Mouse (Mus musculus) gastrocnemius, adult 2 months (tissue): ENCODE measurements around the gene Htr1f. TPM values are rescaled to one million over a fixed set of nuclear protein-coding genes. Genes with fewer than 3 reads are reported as not detected.
"Not testable (repeated sequence)": the region's sequence is repeated elsewhere in the genome, so short reads cannot be mapped to it uniquely, and the experiment has no call there.

ENCODE experiments used
- DNase-seq: peaks from one replicate; pipeline ENCODE4 v3.0.0; 2022
- H3K27ac ChIP-seq: fragments of 200-600 bp; 2 replicates; pipeline ENCODE4 v1.8.1; 2022; ENCODE audit warnings: mild to moderate bottlenecking
- H3K4me3 ChIP-seq: fragments of 200-600 bp; 2 replicates; pipeline ENCODE4 v1.8.1; 2022; ENCODE audit warnings: mild to moderate bottlenecking, moderate library complexity
- CTCF ChIP-seq: fragments of 200-600 bp; IDR thresholded peaks from 2 replicates; pipeline ENCODE4 v1.8.1; 2022; ENCODE audit warnings: antibody characterized with exemption, mild to moderate bottlenecking, moderate library complexity
- intact Hi-C: fragments of 180-260 bp; cut with DNase I; formaldehyde crosslinking; loops from one replicate; pipeline ENCODE4 v1.15.1; 2025
- long read RNA-seq, 2 experiments: library from polyadenylated mRNA; stranded (forward); transcript quantifications; one replicate each; pipeline ENCODE4 v2.0.0; 2021
- total RNA-seq, 2 experiments: library from RNA; stranded (reverse); gene quantifications; 2 replicates each; pipeline ENCODE4 v1.2.3; 2021

Htr1f gene
- not detected for total RNA-seq
- long read RNA-seq, experiment 1 = 0 reads
- long read RNA-seq, experiment 2, partial matches to known transcripts = 0 of 1 reads
- long read RNA-seq, experiment 2, other reads (novel, unspliced or antisense) = 0 of 1 reads

DNA sequence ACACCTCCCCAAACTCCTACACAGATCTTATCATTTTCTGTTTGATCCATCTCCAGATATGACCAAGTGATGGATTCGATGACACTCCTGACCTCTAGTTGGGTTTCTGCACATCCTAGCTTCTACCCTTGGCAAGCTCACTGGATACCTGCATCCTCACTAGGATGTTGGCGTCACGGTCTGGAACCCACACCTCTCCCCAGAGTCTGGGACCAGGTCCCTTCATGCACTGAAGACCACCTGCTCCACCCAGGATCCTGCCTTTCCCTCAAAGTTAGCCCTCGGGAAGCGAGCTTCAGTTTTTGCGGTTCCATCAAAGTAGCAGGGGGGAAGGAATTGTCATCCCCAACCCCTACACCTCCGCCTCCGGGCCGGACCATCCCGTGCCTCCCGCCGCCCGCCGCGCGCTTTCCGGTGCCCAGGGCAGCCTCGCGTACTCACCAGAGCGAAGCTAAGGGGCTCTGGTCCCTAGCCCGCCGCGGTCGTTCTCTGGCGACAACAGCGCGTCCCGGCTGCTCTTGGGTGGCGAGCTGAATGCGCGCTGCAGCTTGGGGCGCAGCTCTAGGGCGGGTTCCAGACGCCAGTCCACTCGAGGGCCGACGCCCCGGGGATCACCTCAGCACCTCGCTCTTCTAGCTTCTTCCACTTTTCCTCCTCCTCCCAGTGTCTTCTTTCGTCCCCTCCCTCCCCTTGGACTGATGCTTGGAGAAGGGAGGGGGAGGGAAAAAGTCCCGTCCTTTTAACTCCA lies at the start of gene Htr1f:
Gene Htr1f, minus strand, starts transcription at position 671 of the 748 bp plus-strand sequence.
- peak within 1 kb of the TSS; percentile 41 for H3K4me3 ChIP-seq
- no peak within 1 kb of the TSS for H3K27ac ChIP-seq
- TF ChIP-seq CTCF = no peak
- intact Hi-C loops = no loop called here
- no peak for DNase-seq

- no peak for TF ChIP-seq CTCF
- DNase-seq = no peak
- intact Hi-C loops = no loop called here
- H3K27ac ChIP-seq = no peak overlapping the region
- no peak overlapping the region for H3K4me3 ChIP-seq
Observed at GRCm38 (mm10) chr16:65139771-65140170, 34.1 kb upstream of the Htr1f start.

GRCm38 (mm10) chr16:65129391-65129790 lies 23.7 kb upstream of the Htr1f start:
- TF ChIP-seq CTCF = no peak
- Histone ChIP-seq H3K4me3 (no peak overlapping the region), H3K27ac (no peak overlapping the region)
- intact Hi-C loops = no loop called here
- DNase-seq = no peak

DNA sequence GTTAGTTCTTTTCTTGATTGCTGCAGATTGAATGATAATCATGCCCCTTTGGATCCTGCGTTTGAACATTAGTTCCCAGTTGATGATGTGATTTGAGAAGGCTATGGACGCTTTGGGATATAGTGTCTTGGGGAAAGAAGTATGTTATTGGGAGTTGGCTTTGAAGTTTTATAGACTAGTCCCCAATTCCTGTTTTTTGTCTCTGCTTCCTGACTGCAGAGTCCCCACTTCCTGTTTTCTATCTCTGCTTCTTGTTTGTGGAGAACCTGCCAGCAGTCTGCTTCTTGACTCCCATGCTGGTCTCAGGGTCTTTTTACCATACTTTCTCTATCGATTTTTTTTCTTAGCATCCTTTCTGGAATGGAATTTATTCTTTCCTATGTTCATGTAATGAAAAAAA lies 22.2 kb upstream of the Htr1f start:
- H3K27ac ChIP-seq = no peak overlapping the region
- DNase-seq = no peak
- intact Hi-C loops = no loop called here
- H3K4me3 ChIP-seq = no peak overlapping the region
- no peak for TF ChIP-seq CTCF

GRCm38 (mm10) chr16:65112221-65112620 lies 6.6 kb upstream of the Htr1f start:
- DNase-seq = no peak
- Histone ChIP-seq H3K27ac (no peak overlapping the region), H3K4me3 (no peak overlapping the region)
- intact Hi-C loops = no loop called here
- TF ChIP-seq CTCF = no peak

- H3K4me3 ChIP-seq = no peak overlapping the region
- intact Hi-C loops = no loop called here
- TF ChIP-seq CTCF = no peak
- DNase-seq = no peak
- H3K27ac ChIP-seq = no peak overlapping the region
Observed at GRCm38 (mm10) chr16:65093552-65093951, 12.1 kb downstream of the Htr1f start.

GRCm38 (mm10) chr16:65083475-65083874 lies 22.2 kb downstream of the Htr1f start:
- DNase-seq = no peak
- intact Hi-C loops = no loop called here
- H3K27ac ChIP-seq = no peak overlapping the region
- no peak for TF ChIP-seq CTCF
- H3K4me3 ChIP-seq = no peak overlapping the region

DNA sequence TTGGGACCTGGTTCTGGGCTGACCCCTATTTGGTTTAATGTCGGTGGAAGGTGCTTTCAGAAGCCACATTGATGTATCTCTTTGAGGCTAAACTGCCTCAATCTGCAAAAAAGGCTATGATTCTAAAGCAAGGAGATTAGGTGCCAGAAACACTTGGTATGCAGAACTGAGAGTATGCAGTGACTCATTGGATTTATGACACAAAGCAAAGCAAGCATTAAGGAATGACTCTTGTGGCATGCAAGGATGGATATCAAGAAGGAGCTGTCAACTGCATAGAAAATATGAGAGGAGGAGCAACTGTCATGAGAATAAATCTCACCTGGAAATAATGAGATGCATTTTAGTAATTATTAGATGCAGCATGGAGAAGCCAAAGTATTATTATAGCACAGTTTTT lies 35.8 kb downstream of the Htr1f start:
- no peak overlapping the region for H3K4me3 ChIP-seq
- no peak for TF ChIP-seq CTCF
- H3K27ac ChIP-seq = no peak overlapping the region
- no peak for DNase-seq
- intact Hi-C loops = no loop called here

DNA sequence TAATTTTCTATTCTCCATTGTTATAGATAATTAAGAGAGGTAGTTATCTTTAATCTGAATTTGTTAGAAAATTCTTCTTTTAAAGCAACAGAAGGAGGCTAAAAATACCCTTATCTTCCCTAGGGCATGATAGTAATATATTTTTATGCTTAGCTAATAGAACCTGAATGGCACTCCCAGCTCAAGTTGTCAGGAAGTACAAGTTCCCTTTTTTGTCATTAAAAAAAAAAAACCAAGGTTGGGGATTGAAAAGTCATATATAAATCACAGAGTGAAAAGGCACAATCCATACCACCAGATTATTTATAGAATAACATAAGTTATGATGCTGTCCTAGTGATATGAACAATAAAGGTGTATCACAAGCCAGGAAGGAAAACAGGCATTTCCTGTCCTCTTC lies 39.4 kb downstream of the Htr1f start:
- intact Hi-C loops = no loop called here
- H3K4me3 ChIP-seq = no peak overlapping the region
- no peak for DNase-seq
- no peak for TF ChIP-seq CTCF
- H3K27ac ChIP-seq = no peak overlapping the region

DNA sequence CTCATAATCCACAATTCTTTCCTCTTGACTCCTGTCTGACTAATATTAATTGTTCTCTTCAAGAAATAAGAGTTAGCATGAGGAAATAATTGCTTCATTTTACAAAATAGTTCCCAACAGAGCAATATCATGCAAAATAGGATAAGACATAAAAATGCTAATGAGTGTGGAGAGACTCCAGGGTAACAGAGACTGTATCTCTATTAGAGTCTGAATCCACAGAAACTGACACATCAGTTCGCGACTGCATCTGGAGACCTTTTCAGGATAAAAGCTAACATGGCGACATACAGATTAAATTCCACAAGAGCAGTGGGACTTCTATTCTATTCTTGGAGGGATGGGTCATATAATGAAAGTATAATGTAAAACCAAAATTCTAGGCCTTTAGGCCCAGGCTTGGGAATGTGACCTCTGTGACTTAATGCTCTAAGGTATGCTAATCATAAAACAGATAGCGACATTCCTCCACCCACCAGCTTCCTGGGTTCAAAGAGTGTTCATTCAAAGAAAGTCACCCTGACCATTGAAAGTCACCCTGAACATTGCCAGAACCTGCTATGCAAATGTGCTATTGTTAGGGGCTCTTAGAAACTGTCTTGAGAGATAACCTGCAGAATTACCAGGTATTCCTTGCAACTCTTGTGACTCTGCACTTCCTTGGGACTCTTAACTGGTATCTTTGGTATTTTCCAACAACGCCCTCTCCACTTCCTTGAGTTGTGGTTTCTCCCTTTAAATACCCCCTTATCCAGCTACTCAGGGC lies 67.8 kb downstream of the Htr1f start:
- DNase-seq, H3K4me3 ChIP-seq, H3K27ac ChIP-seq, intact Hi-C loops: not testable (repeated sequence)

DNA sequence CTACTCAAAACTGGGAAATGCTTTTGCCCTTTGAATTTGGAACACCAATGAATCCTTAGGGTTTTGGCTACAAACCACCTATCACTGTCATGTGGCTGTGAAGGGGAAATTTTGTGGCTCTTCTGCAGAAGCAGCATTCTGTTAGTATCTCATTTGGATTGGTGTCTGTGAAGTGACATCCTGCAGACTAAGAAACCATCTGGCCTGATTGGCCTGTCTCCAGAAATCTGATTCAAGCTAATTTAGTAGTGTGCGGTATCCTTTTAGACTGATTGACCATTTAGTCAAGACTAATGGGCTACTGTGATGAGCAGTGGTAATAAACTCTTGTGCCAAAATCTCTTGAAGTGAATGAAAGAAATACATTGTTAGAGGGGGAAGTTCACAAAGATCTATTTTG lies 76.0 kb downstream of the Htr1f start:
- no peak overlapping the region for H3K27ac ChIP-seq
- DNase-seq = no peak

DNA sequence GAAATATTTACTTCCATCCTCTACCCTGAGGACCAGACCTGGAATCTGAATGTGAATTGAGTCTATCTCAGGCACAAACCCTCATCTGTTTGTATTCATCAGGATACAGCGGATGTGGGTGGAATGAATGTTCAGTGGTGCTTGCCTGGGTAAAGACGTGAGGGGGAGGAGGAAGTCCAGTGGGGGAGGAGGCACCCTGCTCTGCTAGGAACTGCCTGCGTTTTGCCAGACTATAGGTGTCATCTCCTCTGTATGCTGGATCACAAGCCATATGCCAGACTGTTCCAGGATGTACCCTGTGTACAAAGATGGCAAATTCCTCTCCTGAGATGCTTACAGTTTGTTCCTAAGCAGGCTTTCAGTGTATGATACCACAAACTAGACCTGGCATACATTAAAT lies 83.3 kb downstream of the Htr1f start:
- intact Hi-C loops = no loop called here
- Histone ChIP-seq H3K27ac (no peak overlapping the region), H3K4me3 (no peak overlapping the region)
- no peak for TF ChIP-seq CTCF
- no peak for DNase-seq

More for the DNA sequence above, 76.0 kb downstream of the Htr1f start:
- no peak for TF ChIP-seq CTCF
- intact Hi-C loops = no loop called here
- H3K4me3 ChIP-seq = no peak overlapping the region

DNA sequence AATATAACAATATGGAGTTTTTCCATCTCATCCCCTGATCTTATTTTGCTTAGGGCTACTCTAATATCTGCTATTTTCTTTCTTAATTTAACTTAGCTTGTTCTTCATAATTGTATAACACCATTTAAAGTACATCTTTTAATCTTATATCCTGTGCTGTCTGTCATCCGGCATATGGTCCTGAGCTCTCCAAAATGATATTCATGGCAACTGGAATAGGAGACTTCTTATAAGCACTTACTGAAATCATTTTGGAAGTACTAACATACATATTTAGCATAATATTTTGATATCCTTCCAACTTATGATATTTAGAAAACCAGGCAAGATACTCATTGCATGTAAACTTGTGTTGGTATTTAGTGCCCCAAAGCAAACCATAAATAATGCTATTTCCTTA lies 86.9 kb downstream of the Htr1f start:
- TF ChIP-seq CTCF = no peak
- intact Hi-C loops = no loop called here

More for the DNA sequence above, 86.9 kb downstream of the Htr1f start:
- no peak for DNase-seq
- Histone ChIP-seq H3K27ac (no peak overlapping the region), H3K4me3 (no peak overlapping the region)
